ENCODE assay signal across 8 mouse cellular contexts in genomic region chr8:116732684-116733647, GRCm38 (mm10). TPM values are rescaled to one million over a fixed set of nuclear protein-coding genes. Genes with fewer than 3 reads are reported as not detected.
DNase-seq lines count a peak whose midpoint lies in the region; ATAC-seq and TF ChIP-seq lines count a peak whose summit lies in the region.

TSS of gene Cdyl2 (minus strand) at chr8:116732991.

- peaks cover 8% of the 10 kb centered on the region for H3K4me1 ChIP-seq in hindbrain, embryonic 12.5 days
- no peaks in the 10 kb centered on the region for H3K4me1 ChIP-seq in lung, postnatal 0 days (ENCODE audit: insufficient read depth, low read depth, low read length)

- DNase-seq in Muller cell, postnatal 12 days (ENCODE audit: inconsistent ontology term): peak; percentile 81
- peak; percentile 91 for DNase-seq in cerebellum, adult 9-10 months
- DNase-seq in frontal cortex, postnatal 14 days (ENCODE audit: low spot score in 2 of 2): peak; percentile 78 to 83
- peak; percentile 81 to 88 for DNase-seq in layer of hippocampus, postnatal 10 days (ENCODE audit: low spot score in 2 of 2)
- peak; percentile 74 for DNase-seq in lung, postnatal 0 days (ENCODE audit: low spot score)
- DNase-seq in ovary, postnatal 10 days (ENCODE audit: low spot score): peak; percentile 61
- DNase-seq in thymus, postnatal 0 days (ENCODE audit: low spot score): peak; percentile 87

- H3K36me3 ChIP-seq in hindbrain, embryonic 12.5 days: 0 out of 2 replicates have a peak, but pooled peaks cover 5% of the 10 kb centered on the region
- H3K36me3 ChIP-seq in lung, postnatal 0 days (ENCODE audit: insufficient read depth, low read length): no peaks in the 10 kb centered on the region

- peaks cover 6% of the 10 kb centered on the region; the same call in 1 of the 2 replicates for H3K9me3 ChIP-seq in hindbrain, embryonic 12.5 days (replicated peaks)
- H3K9me3 ChIP-seq in lung, postnatal 0 days (ENCODE audit: low read length): 0 out of 2 replicates have a peak, but pooled peaks cover 5% of the 10 kb centered on the region

- no peak for TF ChIP-seq EP300 in lung, postnatal 0 days (IDR thresholded peaks at IDR 0.05)

- ATAC-seq in hindbrain, embryonic 12.5 days (ENCODE audit: low FRiP score): peak; percentile 91
- ATAC-seq in lung, postnatal 0 days: peak; percentile 90

- H3K9ac ChIP-seq in hindbrain, embryonic 12.5 days: peak within 1 kb of the TSS; percentile 89
- H3K9ac ChIP-seq in lung, postnatal 0 days (replicated peaks; ENCODE audit: low read depth): peak within 1 kb of the TSS; percentile 82

- peak within 1 kb of the TSS; percentile 85 for H3K27ac ChIP-seq in hindbrain, embryonic 12.5 days
- peak within 1 kb of the TSS; percentile 88 for H3K27ac ChIP-seq in lung, postnatal 0 days (ENCODE audit: low read length)

- peak within 1 kb of the TSS; percentile 84 for H3K4me2 ChIP-seq in hindbrain, embryonic 12.5 days (replicated peaks)
- H3K4me2 ChIP-seq in lung, postnatal 0 days (replicated peaks; ENCODE audit: low read depth, low read length): peak within 1 kb of the TSS; percentile 70

- under 1% methylated on average over 71 of the region's 129 CpGs for WGBS in hindbrain, embryonic 12.5 days
- under 1% methylated on average over 52 of the region's 129 CpGs for WGBS in lung, postnatal 0 days

- H3K27me3 ChIP-seq in hindbrain, embryonic 12.5 days: peaks cover 21% of the 10 kb centered on the region
- H3K27me3 ChIP-seq in lung, postnatal 0 days (replicated peaks; ENCODE audit: insufficient read depth, low read length): no peaks in the 10 kb centered on the region

- no peak for TF ChIP-seq CTCF in lung, postnatal 0 days (IDR thresholded peaks at IDR 0.05)

- peak within 1 kb of the TSS; percentile 82 for H3K4me3 ChIP-seq in hindbrain, embryonic 12.5 days
- H3K4me3 ChIP-seq in lung, postnatal 0 days (ENCODE audit: low read depth, low read length): peak within 1 kb of the TSS; percentile 90

RNA-seq across cellular contexts. Expression of gene Cdyl2, which starts in this region (rescaled TPM):
- 7.0 and 8.8 TPM in 2 replicates for polyA plus RNA-seq in hindbrain, embryonic 12.5 days (2016; fragmentation: Nextera tagmentation; extraction: Ambion mirVana)
- total RNA-seq in layer of hippocampus, postnatal 10 days (2021): 10 to 100 TPM; 11.9 to 12.7 TPM
- polyA plus RNA-seq in lung, postnatal 0 days (2015; fragmentation: Nextera tagmentation; extraction: Ambion mirVana): 11.1 and 11.7 TPM in 2 replicates
- 17.7 and 18.6 TPM in 2 replicates for polyA plus RNA-seq in thymus, postnatal 0 days (2015; fragmentation: Nextera tagmentation; extraction: Ambion mirVana)

Comparison
In these comparisons a context has a peak if more than half of its experiments do, and no peak if none do; other contexts are left out.
1. Peak in every context shown above with its lines: DNase-seq, ATAC-seq, H3K4me3 ChIP-seq and H3K27ac ChIP-seq.